Mouse (Mus musculus): ENCODE measurements around the gene Smarcal1. TPM values are rescaled to one million over a fixed set of nuclear protein-coding genes. Genes with fewer than 3 reads are reported as not detected.

The Smarcal1 gene
- polyA plus RNA-seq, 1 experiment: 6.5 TPM

DNA sequence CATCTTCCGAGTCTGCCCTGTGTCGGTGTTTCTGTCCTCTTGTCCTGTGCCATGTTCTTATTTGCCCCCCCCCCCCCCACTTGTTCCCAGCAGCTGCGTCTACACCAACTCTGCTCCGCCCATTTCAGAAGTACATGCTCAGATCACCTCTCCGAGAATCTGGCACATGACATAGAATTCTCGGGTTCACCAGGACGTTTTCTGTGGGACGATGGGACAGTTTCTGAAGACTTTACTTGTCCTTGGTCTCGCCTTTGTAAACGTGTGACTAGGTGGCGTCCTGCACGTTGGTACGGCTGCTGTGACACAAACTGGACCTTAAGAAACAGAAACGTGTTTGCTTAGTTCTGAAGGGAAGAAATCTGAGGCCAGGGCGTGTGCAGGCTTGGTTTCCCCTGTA, 4.5 kb downstream of the Smarcal1 start:
- TF ChIP-seq FLI1 (IDR thresholded peaks at IDR 0.05; ENCODE audit: low read length) (no peak), GATA1 (IDR thresholded peaks at IDR 0.05; ENCODE audit: borderline replicate concordance, low read length) (no peak)
- Histone ChIP-seq H3K27me3 (replicated peaks) (no peaks in the 10 kb centered on the region), H3K9me3 (no peaks in the 10 kb centered on the region), H3K4me1 (peaks cover 21% of the 10 kb centered on the region), H3K36me3 (replicated peaks; ENCODE audit: low read length) (peaks cover 72% of the 10 kb centered on the region), H3K4me3 (replicated peaks) (no peak overlapping the region)

DNA sequence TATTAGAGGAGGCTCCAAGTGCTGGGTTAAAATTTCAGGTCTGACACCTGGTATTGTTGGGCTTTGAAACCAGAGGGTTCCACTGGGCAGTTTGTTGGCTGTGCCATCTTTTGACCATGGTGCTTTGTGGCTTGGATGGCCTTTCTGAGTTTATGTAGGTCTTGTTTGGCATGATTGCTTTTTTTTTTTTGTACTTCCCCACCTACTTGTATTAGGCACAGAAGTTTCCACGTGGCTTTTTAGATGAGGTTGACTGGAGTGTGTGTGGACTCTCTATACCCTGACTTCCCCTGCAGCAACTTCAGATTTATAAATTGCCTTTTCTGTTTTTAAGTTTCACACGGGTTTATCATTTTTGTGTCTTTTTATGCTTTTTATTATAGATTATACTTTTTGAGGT, 5.7 kb downstream of the Smarcal1 start:
- Histone ChIP-seq H3K4me3 (replicated peaks) (no peak overlapping the region), H3K4me1 (peaks cover 14% of the 10 kb centered on the region), H3K27me3 (replicated peaks) (no peaks in the 10 kb centered on the region), H3K9me3 (no peaks in the 10 kb centered on the region), H3K36me3 (replicated peaks; ENCODE audit: low read length) (peaks cover 85% of the 10 kb centered on the region)
- TF ChIP-seq GATA1 (IDR thresholded peaks at IDR 0.05; ENCODE audit: borderline replicate concordance, low read length) (no peak), FLI1 (IDR thresholded peaks at IDR 0.05; ENCODE audit: low read length) (no peak)

DNA sequence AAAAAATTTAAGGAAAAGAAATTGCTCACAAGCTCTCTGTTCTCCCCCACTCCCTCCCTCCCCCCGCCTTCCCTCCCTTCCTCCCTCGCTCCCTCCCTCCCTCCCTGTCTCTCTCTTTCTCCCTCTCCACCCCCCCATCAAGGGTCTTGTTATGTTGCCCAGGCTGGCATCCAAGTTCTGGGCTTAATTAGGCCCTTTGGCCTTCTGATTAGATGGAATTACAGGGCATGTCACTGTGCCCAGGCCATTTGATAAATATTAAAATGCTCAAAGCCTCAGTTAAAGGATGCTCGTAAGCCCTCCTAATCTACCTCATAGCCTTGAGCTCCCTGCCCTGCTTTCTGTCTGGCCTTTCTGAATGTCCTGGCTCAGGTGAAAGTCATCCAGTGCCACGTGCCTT, 7.6 kb downstream of the Smarcal1 start:
- Histone ChIP-seq H3K4me1 (no peaks in the 10 kb centered on the region), H3K27me3 (replicated peaks) (no peaks in the 10 kb centered on the region), H3K4me3 (replicated peaks) (no peak overlapping the region), H3K9me3 (no peaks in the 10 kb centered on the region), H3K36me3 (replicated peaks; ENCODE audit: low read length) (peaks cover 98% of the 10 kb centered on the region)
- TF ChIP-seq FLI1 (IDR thresholded peaks at IDR 0.05; ENCODE audit: low read length) (no peak), GATA1 (IDR thresholded peaks at IDR 0.05; ENCODE audit: borderline replicate concordance, low read length) (no peak)

DNA sequence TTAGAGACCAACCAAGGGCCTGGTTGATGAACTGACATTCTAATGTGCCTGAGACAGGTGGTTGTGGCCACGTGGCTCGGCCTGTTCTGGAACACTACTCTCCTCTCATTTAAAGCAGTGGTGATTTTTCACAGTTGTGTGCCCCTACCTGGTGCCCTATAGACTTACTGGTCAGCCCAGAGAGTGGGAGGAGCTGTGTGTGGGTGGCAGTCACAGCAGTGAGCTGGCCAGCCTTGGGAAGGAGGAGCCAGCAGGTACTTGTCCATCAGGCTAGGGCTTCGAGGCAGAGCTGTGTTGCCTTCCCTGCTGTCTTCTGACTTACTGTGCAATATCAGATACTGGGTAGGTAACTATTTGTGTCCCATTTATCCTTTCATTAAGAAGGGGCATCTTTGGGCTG, 9.3 kb downstream of the Smarcal1 start:
- H3K4me1 ChIP-seq: no peaks in the 10 kb centered on the region
- no peak overlapping the region for H3K4me3 ChIP-seq (replicated peaks)
- no peaks in the 10 kb centered on the region for H3K9me3 ChIP-seq
- TF ChIP-seq FLI1 (IDR thresholded peaks at IDR 0.05; ENCODE audit: low read length) (no peak), GATA1 (IDR thresholded peaks at IDR 0.05; ENCODE audit: borderline replicate concordance, low read length) (no peak)
- H3K36me3 ChIP-seq (replicated peaks; ENCODE audit: low read length): peaks cover 98% of the 10 kb centered on the region
- no peaks in the 10 kb centered on the region for H3K27me3 ChIP-seq (replicated peaks)

DNA sequence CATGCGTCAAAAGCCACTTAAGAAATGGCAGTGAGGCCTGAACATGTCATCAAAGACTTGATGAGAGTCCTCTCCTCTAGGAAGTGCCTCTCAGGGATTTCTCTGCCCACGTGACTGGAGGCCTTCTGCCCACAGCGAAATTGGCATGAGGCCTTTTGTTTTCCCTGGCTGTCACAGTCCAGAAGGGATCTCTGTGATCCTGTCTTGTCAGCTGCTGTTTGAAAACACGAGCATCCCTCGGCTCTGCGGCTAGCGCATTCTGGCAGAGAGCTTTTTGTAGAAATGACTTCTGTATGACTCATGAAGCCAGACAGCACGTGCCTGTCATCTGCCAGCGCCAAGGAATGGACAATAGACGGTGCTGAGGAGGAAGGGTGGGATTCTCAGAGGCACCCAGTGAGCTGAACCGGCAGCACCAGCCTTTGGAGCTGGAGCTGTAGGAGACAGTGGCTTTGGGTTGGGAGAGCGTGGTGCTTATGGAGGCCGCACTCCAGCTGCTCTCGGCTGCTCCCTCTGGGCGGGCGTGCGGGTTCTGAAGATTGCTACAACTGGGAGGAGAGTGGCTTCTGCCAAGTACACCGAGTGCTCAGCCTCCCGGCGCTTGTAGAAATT, 10.4 kb downstream of the Smarcal1 start:
- Histone ChIP-seq H3K4me1 (no peaks in the 10 kb centered on the region), H3K27me3 (replicated peaks) (no peaks in the 10 kb centered on the region), H3K9me3 (no peaks in the 10 kb centered on the region), H3K4me3 (replicated peaks) (no peak overlapping the region), H3K36me3 (replicated peaks; ENCODE audit: low read length) (peaks cover 98% of the 10 kb centered on the region)
- TF ChIP-seq GATA1 (IDR thresholded peaks at IDR 0.05; ENCODE audit: borderline replicate concordance, low read length): no peak
- no peak for TF ChIP-seq FLI1 (IDR thresholded peaks at IDR 0.05; ENCODE audit: low read length)

DNA sequence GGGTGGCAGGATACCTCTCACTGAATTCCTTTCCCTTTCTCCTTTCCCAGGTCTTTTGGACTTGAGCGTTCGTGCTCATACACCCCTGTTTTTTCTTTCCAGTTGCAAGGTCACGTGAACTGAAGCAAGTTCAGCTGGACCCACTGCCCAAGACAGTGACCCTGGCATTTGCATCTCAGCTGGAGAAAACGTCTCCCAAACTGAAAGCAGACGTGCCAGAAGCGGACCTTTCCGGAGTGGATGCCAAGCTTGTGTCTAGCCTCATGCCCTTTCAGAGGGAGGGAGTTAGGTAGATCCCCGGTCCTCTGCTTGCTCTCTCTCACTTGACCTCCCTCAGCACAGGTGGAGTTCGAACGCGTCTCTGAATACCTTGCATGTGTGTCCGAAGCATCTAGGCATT, 12.6 kb downstream of the Smarcal1 start:
- H3K27me3 ChIP-seq (replicated peaks): no peaks in the 10 kb centered on the region
- TF ChIP-seq GATA1 (IDR thresholded peaks at IDR 0.05; ENCODE audit: borderline replicate concordance, low read length): no peak
- TF ChIP-seq FLI1 (IDR thresholded peaks at IDR 0.05; ENCODE audit: low read length): no peak
- peaks cover 100% of the 10 kb centered on the region for H3K36me3 ChIP-seq (replicated peaks; ENCODE audit: low read length)
- H3K4me3 ChIP-seq (replicated peaks): no peak overlapping the region
- H3K4me1 ChIP-seq: no peaks in the 10 kb centered on the region
- no peaks in the 10 kb centered on the region for H3K9me3 ChIP-seq

DNA sequence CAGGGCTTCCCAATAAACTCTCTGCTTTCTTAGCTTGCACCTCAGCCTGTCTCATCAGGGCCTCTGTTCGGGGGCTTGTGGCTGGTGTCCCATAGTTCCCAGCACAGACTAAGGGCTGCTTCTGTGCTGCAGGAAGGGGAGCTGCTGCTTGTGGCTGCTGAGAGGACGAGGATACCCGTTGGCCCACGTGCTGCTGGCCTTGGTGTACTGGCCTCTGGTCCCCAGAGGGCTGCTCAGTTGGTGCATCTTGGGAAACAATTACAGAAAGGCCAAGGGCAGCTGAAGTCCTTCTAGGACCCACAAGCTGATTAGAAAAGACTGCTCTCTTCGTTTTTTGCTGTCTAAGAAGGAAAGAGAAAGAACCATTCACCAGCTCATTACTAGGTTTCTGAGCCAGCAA, 13.2 kb downstream of the Smarcal1 start:
- no peaks in the 10 kb centered on the region for H3K9me3 ChIP-seq
- peaks cover 100% of the 10 kb centered on the region for H3K36me3 ChIP-seq (replicated peaks; ENCODE audit: low read length)
- no peaks in the 10 kb centered on the region for H3K27me3 ChIP-seq (replicated peaks)
- TF ChIP-seq GATA1 (IDR thresholded peaks at IDR 0.05; ENCODE audit: borderline replicate concordance, low read length) (no peak), FLI1 (IDR thresholded peaks at IDR 0.05; ENCODE audit: low read length) (no peak)
- H3K4me3 ChIP-seq (replicated peaks): no peak overlapping the region
- H3K4me1 ChIP-seq: no peaks in the 10 kb centered on the region

DNA sequence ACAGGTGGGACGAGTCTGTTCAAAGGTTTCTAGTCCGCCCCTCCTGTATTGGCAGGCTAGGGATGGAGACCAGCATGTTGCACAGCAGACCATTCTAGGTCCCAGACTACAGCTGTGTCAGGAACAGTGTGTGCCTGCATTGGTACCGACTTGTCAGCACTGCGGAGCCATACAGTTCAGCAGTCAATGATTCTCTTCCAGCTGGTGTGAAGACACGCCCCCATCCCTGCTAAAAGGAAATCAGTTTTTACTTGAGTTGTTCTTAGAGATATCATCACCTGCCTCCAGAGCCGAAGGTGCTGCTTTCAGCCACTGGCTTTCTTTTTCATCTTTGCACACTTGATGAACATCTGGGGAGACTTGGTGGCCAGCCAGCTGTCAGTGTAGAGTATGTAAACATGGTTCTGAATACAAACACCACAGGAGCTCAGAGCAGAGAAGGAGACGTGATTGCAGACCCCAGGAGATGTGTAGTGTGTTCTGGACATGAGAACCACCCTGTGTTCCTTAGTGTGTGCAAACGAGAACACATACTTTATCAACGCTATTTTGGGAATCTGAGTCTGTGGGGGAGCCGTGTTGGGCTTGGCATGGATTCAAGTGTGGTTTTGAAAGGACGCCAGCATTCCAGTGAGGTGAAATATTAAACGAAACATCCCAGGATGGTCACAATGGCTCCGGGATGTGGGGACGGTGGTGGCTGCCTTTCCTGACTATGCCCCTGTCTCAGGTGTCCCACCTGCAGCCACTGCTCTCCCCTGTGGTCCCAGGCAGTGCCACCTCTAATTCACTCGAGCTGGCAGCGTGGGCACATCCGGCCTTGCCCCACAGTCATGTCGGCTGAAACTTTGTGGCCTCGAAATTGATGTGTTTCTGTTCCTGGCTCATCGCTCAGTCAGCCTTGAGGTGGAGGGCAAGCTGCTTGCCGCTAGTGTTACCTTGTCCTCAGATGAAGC, 16.4 kb downstream of the Smarcal1 start:
- no peaks in the 10 kb centered on the region for H3K4me1 ChIP-seq
- H3K27me3 ChIP-seq (replicated peaks): no peaks in the 10 kb centered on the region
- TF ChIP-seq GATA1 (IDR thresholded peaks at IDR 0.05; ENCODE audit: borderline replicate concordance, low read length): no peak
- TF ChIP-seq FLI1 (IDR thresholded peaks at IDR 0.05; ENCODE audit: low read length): no peak
- H3K4me3 ChIP-seq (replicated peaks): no peak overlapping the region
- H3K9me3 ChIP-seq: no peaks in the 10 kb centered on the region
- H3K36me3 ChIP-seq (replicated peaks; ENCODE audit: low read length): peaks cover 95% of the 10 kb centered on the region

DNA sequence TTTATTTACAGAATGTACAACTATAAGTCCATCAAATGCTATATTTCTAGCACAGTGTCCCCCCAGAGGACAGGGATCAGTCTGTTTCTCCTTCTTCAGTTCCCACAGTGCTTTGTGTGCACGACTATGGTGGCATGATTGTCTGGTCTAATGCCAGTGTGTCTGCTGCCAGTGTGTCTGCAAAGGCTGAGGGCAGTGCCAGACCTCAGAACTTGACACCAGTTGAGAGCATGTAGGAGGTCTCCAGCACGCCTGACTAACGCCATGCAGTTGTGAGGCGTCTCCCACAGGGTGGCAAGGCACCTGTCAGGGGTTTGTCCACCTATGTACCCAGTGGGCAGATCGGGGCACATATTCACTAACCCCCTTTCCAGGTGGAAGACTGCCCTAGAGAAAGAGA, 17.7 kb downstream of the Smarcal1 start:
- no peak for TF ChIP-seq FLI1 (IDR thresholded peaks at IDR 0.05; ENCODE audit: low read length)
- TF ChIP-seq GATA1 (IDR thresholded peaks at IDR 0.05; ENCODE audit: borderline replicate concordance, low read length): no peak
- H3K36me3 ChIP-seq (replicated peaks; ENCODE audit: low read length): peaks cover 94% of the 10 kb centered on the region
- H3K4me1 ChIP-seq: no peaks in the 10 kb centered on the region
- H3K4me3 ChIP-seq (replicated peaks): no peak overlapping the region
- H3K9me3 ChIP-seq: no peaks in the 10 kb centered on the region
- no peaks in the 10 kb centered on the region for H3K27me3 ChIP-seq (replicated peaks)

DNA sequence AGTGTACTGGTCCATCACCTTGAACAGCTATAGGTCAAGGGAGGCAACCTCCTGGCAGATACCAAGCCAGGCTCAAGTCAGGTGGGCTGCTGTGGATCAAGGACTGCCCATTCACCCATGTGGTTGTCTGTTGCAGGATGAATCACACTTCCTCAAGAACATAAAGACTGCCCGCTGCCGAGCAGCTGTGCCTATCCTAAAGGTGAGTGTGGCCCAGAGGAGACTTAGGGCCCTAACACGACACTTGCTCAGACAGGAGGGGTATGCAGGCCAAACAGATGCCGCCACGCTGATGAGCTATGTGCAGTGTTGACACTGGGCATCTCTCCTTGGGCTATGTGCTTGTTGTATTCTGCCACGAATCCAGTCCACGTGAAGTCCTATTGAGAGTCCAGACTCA, 18.2 kb downstream of the Smarcal1 start:
- Histone ChIP-seq H3K9me3 (no peaks in the 10 kb centered on the region), H3K4me3 (replicated peaks) (no peak overlapping the region), H3K36me3 (replicated peaks; ENCODE audit: low read length) (peaks cover 94% of the 10 kb centered on the region), H3K4me1 (no peaks in the 10 kb centered on the region), H3K27me3 (replicated peaks) (no peaks in the 10 kb centered on the region)
- TF ChIP-seq FLI1 (IDR thresholded peaks at IDR 0.05; ENCODE audit: low read length): no peak
- no peak for TF ChIP-seq GATA1 (IDR thresholded peaks at IDR 0.05; ENCODE audit: borderline replicate concordance, low read length)
